Mouse (Mus musculus): ENCODE data around the gene Mfsd11. TPM values are rescaled to one million over a fixed set of nuclear protein-coding genes. Genes with fewer than 3 reads are reported as not detected.
A peak's percentile ranks its signal among the peaks of the same experiment; 100 is the strongest.

Mfsd11 gene
- polyA plus RNA-seq, 1 experiment from 2014 or later, result 51.5 TPM

DNA sequence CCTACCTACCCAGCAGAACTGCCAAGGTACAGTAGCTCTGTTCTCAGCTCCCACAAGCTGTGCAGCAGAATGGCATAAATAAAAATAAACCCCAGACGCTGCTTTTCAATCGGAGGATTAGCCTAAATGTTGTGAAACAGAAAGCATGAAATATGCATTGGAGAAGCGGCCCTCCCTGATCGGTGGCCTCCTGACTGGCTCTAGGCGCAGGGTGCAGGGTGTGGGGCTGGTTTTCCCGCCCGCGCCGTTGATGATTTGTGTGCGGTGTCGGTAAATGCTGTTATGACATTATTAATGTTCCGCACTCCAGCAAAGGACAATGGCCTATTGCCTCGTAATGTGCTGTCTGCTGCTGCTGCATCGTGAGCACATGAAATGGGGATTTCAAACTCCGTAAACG, 61.3 kb downstream of the Mfsd11 start:
- H3K27me3 ChIP-seq (replicated peaks), result 0 out of 2 replicates have a peak, but pooled peaks cover 11% of the 10 kb centered on the region
- H3K9me3 ChIP-seq, result no peaks in the 10 kb centered on the region
- no peak overlapping the region for H3K4me3 ChIP-seq
- H3K4me1 ChIP-seq, result peaks cover 24% of the 10 kb centered on the region
- 22% methylated on average over 16 of the region's 16 CpGs for WGBS
- no peak for ATAC-seq (replicated peaks)
- peak overlapping the region; percentile 43; the same call in 1 of the 2 replicates for H3K27ac ChIP-seq
- peak overlapping the region; percentile 17; the same call in 1 of the 2 replicates for H3K4me2 ChIP-seq
- no peaks in the 10 kb centered on the region for H3K36me3 ChIP-seq (replicated peaks)
- H3K9ac ChIP-seq, result no peak overlapping the region

DNA sequence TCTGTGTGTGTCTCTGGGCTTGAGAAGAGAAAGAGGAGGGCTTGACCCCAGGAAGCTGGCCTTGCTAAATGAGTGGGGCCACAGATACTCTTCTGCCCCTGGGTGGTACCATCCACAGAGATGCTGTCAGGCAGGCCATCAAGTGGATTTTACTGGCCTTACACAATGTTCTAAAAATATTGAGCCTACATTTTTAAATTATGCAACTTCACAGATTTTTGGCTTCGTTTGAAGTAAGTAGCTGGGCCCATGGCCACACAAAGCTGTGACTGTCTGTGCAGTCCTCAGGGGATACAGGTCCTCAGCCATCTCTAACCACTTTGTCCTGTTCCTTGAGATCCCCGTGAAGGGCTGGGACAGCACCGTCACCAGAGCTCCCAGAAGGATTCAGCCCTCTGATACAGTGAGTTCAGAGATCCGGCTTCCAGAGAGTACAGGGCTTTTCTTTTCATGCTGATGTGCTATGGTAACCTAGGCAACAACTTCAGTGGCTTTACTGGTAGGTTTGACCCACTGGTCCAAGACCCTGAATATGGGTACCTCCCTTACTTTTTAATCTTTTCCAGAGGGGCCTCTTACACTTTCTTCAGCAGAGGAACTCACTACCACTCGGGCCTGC, 62.1 kb downstream of the Mfsd11 start:
- Histone ChIP-seq H3K27me3 (replicated peaks) (0 out of 2 replicates have a peak, but pooled peaks cover 11% of the 10 kb centered on the region), H3K27ac (no peak overlapping the region), H3K36me3 (replicated peaks) (no peaks in the 10 kb centered on the region), H3K4me1 (peaks cover 24% of the 10 kb centered on the region), H3K4me2 (no peak overlapping the region), H3K9ac (no peak overlapping the region), H3K4me3 (no peak overlapping the region), H3K9me3 (no peaks in the 10 kb centered on the region)
- whole genome bisulfite sequencing, result 38% methylated on average over 5 of the region's 5 CpGs
- ATAC-seq (replicated peaks), result no peak

DNA sequence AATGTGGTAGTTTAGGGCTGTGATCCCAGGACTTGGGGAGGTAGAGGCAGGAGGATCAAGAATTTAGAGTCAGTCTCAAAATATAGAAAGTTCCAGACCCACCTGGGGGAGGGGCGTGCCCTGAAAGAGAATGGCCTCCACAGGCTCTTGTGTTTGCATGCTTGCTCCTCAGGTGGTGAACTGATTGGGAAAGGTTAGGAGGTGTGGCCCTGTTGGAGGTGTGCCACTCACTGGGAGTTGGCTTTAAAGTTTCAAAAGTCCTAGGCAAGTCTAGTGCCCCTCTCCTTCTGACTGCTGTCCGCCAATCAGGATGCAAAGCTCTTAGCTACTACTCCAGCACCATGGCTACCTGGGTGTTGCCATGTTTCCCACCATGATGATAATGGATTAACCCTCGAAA, 63.0 kb downstream of the Mfsd11 start:
- Histone ChIP-seq H3K9ac (no peak overlapping the region), H3K27me3 (replicated peaks) (0 out of 2 replicates have a peak, but pooled peaks cover 11% of the 10 kb centered on the region), H3K27ac (no peak overlapping the region), H3K4me1 (peaks cover 26% of the 10 kb centered on the region), H3K36me3 (replicated peaks) (no peaks in the 10 kb centered on the region), H3K4me3 (no peak overlapping the region), H3K4me2 (no peak overlapping the region), H3K9me3 (no peaks in the 10 kb centered on the region)
- 77% methylated on average over 3 of the region's 3 CpGs for WGBS
- ATAC-seq (replicated peaks), result no peak

DNA sequence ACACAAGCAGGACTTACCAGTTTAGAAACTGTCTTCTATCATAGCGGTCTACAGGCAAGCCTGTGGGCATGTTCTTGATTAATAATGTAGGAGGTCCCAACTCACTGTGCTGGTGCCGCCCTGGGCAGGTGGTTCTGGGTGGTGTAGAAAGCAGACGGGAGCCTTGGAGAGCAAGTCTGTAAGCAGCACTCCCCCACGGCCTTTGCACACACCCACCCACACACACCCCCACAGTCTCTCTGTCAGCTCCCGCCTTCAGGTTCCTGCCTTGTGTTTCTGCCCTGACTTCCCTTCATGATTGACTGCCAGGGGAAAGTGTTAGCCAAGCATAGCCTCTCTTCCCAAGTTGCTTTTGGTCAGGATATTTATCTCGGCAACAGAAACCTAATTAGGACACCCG, 65.1 kb downstream of the Mfsd11 start:
- WGBS, result 54% methylated on average over 7 of the region's 7 CpGs
- no peak overlapping the region for H3K9ac ChIP-seq
- ATAC-seq (replicated peaks), result no peak
- no peak overlapping the region for H3K4me2 ChIP-seq
- H3K36me3 ChIP-seq (replicated peaks), result no peaks in the 10 kb centered on the region
- no peak overlapping the region for H3K4me3 ChIP-seq
- no peak overlapping the region for H3K27ac ChIP-seq
- H3K4me1 ChIP-seq, result peaks cover 47% of the 10 kb centered on the region
- H3K27me3 ChIP-seq (replicated peaks), result 0 out of 2 replicates have a peak, but pooled peaks cover 11% of the 10 kb centered on the region
- no peaks in the 10 kb centered on the region for H3K9me3 ChIP-seq

DNA sequence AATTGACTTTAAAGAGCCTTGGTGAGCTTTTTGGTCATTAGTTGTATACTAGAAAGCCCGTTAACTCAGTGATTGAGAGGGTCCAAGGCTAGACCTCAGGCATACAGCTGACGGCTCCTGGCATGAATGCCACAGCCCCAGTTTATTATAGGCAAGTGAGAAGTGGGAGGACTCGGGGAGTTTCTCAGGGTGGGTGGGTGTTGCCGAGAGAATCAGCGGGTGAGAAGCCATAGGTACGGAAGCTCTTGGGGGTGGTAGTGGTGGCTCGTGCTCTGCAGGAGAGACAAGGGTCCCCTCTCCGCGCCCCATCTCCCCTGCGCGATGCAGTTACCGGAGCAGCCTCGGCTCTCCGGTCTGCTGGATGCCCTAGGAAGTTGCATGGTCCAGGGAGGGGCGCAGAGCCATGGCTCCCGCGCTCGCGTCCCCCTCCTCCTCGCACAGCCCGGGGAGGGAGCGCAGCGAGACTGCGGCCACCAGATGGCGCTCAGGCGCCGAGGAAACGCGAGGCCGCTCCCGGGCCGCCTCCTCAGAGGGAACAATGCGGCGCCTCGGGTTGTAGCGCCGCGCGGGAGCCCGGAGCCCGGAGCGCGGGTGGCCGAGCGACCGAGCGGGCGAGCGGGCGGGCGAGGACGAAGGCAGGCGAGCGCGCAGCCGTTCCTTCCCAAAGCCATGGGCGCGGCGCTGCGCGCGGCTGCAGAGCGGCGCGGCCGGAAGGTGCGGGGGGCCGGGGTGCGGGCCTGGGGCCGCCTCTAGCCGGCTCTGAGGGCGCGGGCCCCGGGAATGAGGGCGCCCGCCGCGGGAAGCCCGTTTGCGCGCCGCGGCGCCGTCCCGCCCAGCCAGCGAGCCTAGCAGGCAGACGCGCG, 66.3 kb downstream of the Mfsd11 start, which contains the start of gene Mgat5b:
Gene Mgat5b, plus strand, starts transcription at position 541 of the 863 bp plus-strand sequence.
- Histone ChIP-seq H3K27me3 (replicated peaks) (0 out of 2 replicates have a peak, but pooled peaks cover 11% of the 10 kb centered on the region), H3K4me1 (peaks cover 53% of the 10 kb centered on the region), H3K27ac (peak within 1 kb of the TSS; percentile 89), H3K36me3 (replicated peaks) (no peaks in the 10 kb centered on the region; the same call in 1 of the 2 replicates), H3K4me2 (peak within 1 kb of the TSS; percentile 75), H3K9ac (peak within 1 kb of the TSS; percentile 100), H3K9me3 (no peaks in the 10 kb centered on the region), H3K4me3 (peak within 1 kb of the TSS; percentile 79)
- peak; percentile 91 for ATAC-seq (replicated peaks)
- WGBS, result under 1% methylated on average over 90 of the region's 90 CpGs

DNA sequence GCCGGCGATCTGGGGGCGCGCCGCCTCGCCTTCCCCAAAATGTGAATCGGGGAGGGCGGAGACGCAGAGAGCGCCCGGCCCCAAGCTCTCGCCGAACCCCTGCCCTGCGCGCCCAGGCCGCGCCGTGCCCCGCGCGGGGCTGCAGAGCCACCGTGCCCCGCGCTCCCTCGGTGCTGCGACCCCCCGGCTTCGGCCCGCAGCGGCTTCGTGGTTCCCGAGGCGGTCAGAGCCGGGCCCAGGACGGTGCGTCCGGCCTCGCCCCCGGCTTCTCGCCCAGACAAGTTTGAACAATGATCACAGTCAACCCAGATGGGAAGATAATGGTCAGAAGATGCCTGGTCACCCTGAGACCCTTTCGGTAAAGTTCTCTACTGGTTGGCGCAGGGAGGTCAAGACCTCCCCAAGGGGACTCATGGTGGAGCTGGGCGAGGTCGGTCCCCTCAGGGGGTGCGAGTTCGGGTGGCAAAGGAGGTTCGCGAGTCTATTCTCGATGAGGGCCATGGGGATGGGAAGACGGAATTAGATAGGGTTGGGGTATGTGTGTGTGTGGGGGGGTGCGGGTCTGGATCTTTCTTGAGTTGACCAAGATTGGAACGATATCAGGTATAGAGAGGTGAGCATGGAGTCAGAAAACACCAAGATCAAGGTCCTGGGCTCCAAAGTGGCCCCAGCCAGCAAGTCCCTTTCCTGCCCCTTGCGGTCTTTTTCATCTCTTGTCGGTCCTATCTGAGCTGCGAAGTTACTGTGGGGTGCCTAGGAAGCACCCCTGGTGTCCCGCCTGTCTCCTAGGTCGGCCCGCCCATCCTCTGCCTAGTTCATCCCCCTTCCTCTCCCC, 67.2 kb downstream of the Mfsd11 start:
- Histone ChIP-seq H3K4me2 (peak overlapping the region; percentile 75), H3K27ac (peak overlapping the region; percentile 89), H3K9ac (peak overlapping the region; percentile 100), H3K36me3 (replicated peaks) (no peaks in the 10 kb centered on the region; the same call in 1 of the 2 replicates), H3K4me3 (peak overlapping the region; percentile 79), H3K9me3 (no peaks in the 10 kb centered on the region), H3K27me3 (replicated peaks) (0 out of 2 replicates have a peak, but pooled peaks cover 11% of the 10 kb centered on the region), H3K4me1 (peaks cover 46% of the 10 kb centered on the region)
- WGBS, result 1% methylated on average over 58 of the region's 58 CpGs
- ATAC-seq (replicated peaks), result peak; percentile 38

DNA sequence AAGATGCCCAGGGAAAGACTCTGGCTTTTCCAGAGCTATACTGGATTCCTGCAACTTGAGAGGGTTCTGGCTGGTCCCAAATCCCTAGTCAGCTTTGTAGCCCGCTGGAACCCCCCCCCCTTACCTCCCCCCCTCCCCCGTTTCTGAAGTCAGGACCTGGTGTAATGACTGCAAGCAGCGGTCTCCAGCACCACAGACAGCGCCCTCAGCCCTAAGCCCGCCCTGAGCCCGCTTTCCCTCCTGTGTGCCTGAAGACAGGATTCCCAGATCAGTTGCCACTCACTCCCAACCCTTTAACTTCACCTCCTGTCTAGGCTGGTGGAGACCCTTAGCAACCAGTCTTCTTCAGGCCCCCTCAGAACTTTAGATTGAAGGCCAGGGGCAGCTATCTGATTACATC, 68.5 kb downstream of the Mfsd11 start:
- no peaks in the 10 kb centered on the region; the same call in 1 of the 2 replicates for H3K36me3 ChIP-seq (replicated peaks)
- H3K4me2 ChIP-seq, result peak overlapping the region; percentile 75
- 20% methylated on average over 6 of the region's 6 CpGs for WGBS
- ATAC-seq (replicated peaks), result no peak
- peak overlapping the region; percentile 79 for H3K4me3 ChIP-seq
- H3K9ac ChIP-seq, result peak overlapping the region; percentile 56
- H3K9me3 ChIP-seq, result no peaks in the 10 kb centered on the region
- H3K27me3 ChIP-seq (replicated peaks), result 0 out of 2 replicates have a peak, but pooled peaks cover 5% of the 10 kb centered on the region
- no peak overlapping the region for H3K27ac ChIP-seq
- H3K4me1 ChIP-seq, result peaks cover 45% of the 10 kb centered on the region

DNA sequence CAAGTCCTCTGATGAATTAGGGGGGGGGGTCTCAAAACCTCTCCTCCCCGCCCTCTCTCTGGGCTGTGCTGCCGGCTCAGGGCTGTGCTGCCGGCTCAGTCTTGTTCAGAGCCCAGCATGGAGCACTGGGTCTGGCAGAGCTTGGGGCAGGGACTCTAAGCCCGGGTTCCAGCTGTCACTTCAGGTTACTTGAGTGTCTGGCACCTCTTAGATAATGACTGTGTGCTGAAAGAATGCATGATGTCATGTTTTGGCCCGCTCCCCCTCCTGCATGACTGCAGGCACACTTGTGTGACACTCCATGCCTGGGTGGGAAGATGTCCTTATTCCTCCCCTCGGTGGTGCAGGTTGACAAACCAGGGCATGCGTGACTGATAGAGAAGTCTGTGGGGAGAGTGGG, 69.8 kb downstream of the Mfsd11 start:
- peak overlapping the region; percentile 3; the same call in 1 of the 2 replicates for H3K9ac ChIP-seq
- no peak overlapping the region for H3K27ac ChIP-seq
- H3K4me3 ChIP-seq, result peak overlapping the region; percentile 79
- H3K4me1 ChIP-seq, result peaks cover 47% of the 10 kb centered on the region
- H3K27me3 ChIP-seq (replicated peaks), result 0 out of 2 replicates have a peak, but pooled peaks cover 3% of the 10 kb centered on the region
- peak overlapping the region; percentile 75 for H3K4me2 ChIP-seq
- no peak for ATAC-seq (replicated peaks)
- H3K9me3 ChIP-seq, result no peaks in the 10 kb centered on the region
- H3K36me3 ChIP-seq (replicated peaks), result no peaks in the 10 kb centered on the region; the same call in 1 of the 2 replicates
- WGBS, result 31% methylated on average over 7 of the region's 7 CpGs

Other genes with a start within 250 kb of the Mfsd11 start
- gene Rhbdf2, start 225.4 kb upstream of the Mfsd11 start, polyA plus RNA-seq (2015; fragmentation: Nextera tagmentation; extraction: Ambion mirVana), result 0.83 TPM in 2 replicates
- 1.5 and 3.0 TPM in 2 replicates for gene Prcd, start 198.9 kb upstream of the Mfsd11 start, polyA plus RNA-seq (2015; fragmentation: Nextera tagmentation; extraction: Ambion mirVana)
- gene Cygb, start 198.1 kb upstream of the Mfsd11 start, polyA plus RNA-seq (2015; fragmentation: Nextera tagmentation; extraction: Ambion mirVana), result 23.3 and 24.4 TPM in 2 replicates
- not detected in 2 replicates for gene St6galnac1, start 76.9 kb upstream of the Mfsd11 start, polyA plus RNA-seq (2015; fragmentation: Nextera tagmentation; extraction: Ambion mirVana)
- 25.1 and 26.9 TPM in 2 replicates for gene Mxra7, start 24.4 kb upstream of the Mfsd11 start, polyA plus RNA-seq (2015; fragmentation: Nextera tagmentation; extraction: Ambion mirVana)
- gene Mettl23, start 9.2 kb upstream of the Mfsd11 start, polyA plus RNA-seq (2015; fragmentation: Nextera tagmentation; extraction: Ambion mirVana), result 63.9 and 64.6 TPM in 2 replicates
- 73.8 and 75.1 TPM in 2 replicates for gene Jmjd6, start 9.0 kb upstream of the Mfsd11 start, polyA plus RNA-seq (2015; fragmentation: Nextera tagmentation; extraction: Ambion mirVana)
- gene Srsf2, start 654 bp downstream of the Mfsd11 start, polyA plus RNA-seq (2015; fragmentation: Nextera tagmentation; extraction: Ambion mirVana), result 535 and 551 TPM in 2 replicates
- gene Mgat5b, start 66.4 kb downstream of the Mfsd11 start, polyA plus RNA-seq (2015; fragmentation: Nextera tagmentation; extraction: Ambion mirVana), result 28.3 and 28.6 TPM in 2 replicates

Data from midbrain, embryonic 15.5 days (tissue).